Mouse (Mus musculus) CH12.LX (cell line): ENCODE results near the gene Fyb. TPM values are rescaled to one million over a fixed set of nuclear protein-coding genes. Genes with fewer than 3 reads are reported as not detected.

Experiments
- DNase-seq: peaks from one replicate; pipeline ENCODE4 v3.0.0-alpha.2; 2013; ENCODE audit errors: extremely low read depth
- H3K27ac ChIP-seq: 2 replicates; pipeline ENCODE4 v1.5.1; 2012; ENCODE audit warnings: low read depth, mild to moderate bottlenecking, control low read depth, moderate library complexity; ENCODE audit not compliant: insufficient read depth
- H3K27me3 ChIP-seq: replicated peaks from 2 replicates; pipeline ENCODE3; 2012; ENCODE audit warnings: inconsistent platforms
- H3K36me3 ChIP-seq, 2 experiments: replicated peaks in 1 of 2; 2 replicates each; pipeline versions ENCODE3 to v1.6.1; 2012; ENCODE audit warnings: inconsistent platforms in 1 of 2, low read length in 1 of 2, mild to moderate bottlenecking in 1 of 2, mixed read lengths in 1 of 2, moderate library complexity in 1 of 2; ENCODE audit not compliant: control insufficient read depth in 1 of 2, insufficient read depth in 1 of 2
- H3K4me1 ChIP-seq, 2 experiments: 2 replicates each; pipeline ENCODE4 v1.6.1; 2012; ENCODE audit warnings: inconsistent platforms in 1 of 2, moderate library complexity in 1 of 2; ENCODE audit not compliant: insufficient read depth in 2 of 2, control insufficient read depth in 1 of 2
- H3K4me2 ChIP-seq: 2 replicates; pipeline ENCODE4 v1.6.1; 2012; ENCODE audit warnings: low read depth, mild to moderate bottlenecking, control low read depth; ENCODE audit not compliant: poor library complexity, insufficient read depth, severe bottlenecking
- H3K4me3 ChIP-seq, 3 experiments: fragments of 150-350 bp in 1 of 3; sonication (generic) in 1 of 3; replicated peaks in 1 of 3; 2 replicates each; pipeline versions ENCODE3 to v1.5.1; 2011 to 2012; ENCODE audit warnings: low read depth in 2 of 3, low read length in 2 of 3, mild to moderate bottlenecking in 2 of 3, moderate library complexity in 2 of 3, control low read depth in 1 of 3, improper control_type of control experiment in 1 of 3, inconsistent platforms in 1 of 3, mixed read lengths in 1 of 3; ENCODE audit not compliant: poor library complexity in 1 of 3
- H3K79me2 ChIP-seq: replicated peaks from 2 replicates; pipeline ENCODE4 v1.6.1; 2012; ENCODE audit warnings: mild to moderate bottlenecking, moderate library complexity; ENCODE audit not compliant: control insufficient read depth, poor library complexity, insufficient read depth, severe bottlenecking; ENCODE audit errors: extremely low read depth
- H3K9ac ChIP-seq: 2 replicates; pipeline ENCODE4 v1.6.1; 2012; ENCODE audit warnings: low read depth, mild to moderate bottlenecking, control low read depth, moderate library complexity; ENCODE audit not compliant: insufficient read depth
- H3K9me3 ChIP-seq: replicated peaks from 2 replicates; pipeline ENCODE3; 2012; ENCODE audit warnings: low read length, inconsistent platforms, mixed read lengths
- BHLHE40 ChIP-seq: IDR thresholded peaks from 2 replicates; pipeline ENCODE4 v1.6.1; 2011; ENCODE audit warnings: mild to moderate bottlenecking, low read depth, low read length, improper control_type of control experiment
- CTCF ChIP-seq, 2 experiments: IDR thresholded peaks in 1 of 2; conservative IDR thresholded peaks in 1 of 2; 2 replicates each; pipeline ENCODE4 v1.5.1; 2011 to 2012; ENCODE audit warnings: low read depth in 2 of 2, low read length in 2 of 2, improper control_type of control experiment in 1 of 2, inconsistent platforms in 1 of 2, mild to moderate bottlenecking in 1 of 2, moderate library complexity in 1 of 2
- ELF1 ChIP-seq: IDR thresholded peaks from 2 replicates; pipeline ENCODE4 v1.6.1; 2014; ENCODE audit warnings: low read depth, mild to moderate bottlenecking, inconsistent platforms, low read length, improper control_type of control experiment
- GABPA ChIP-seq: IDR thresholded peaks from 2 replicates; pipeline ENCODE4 v1.6.1; 2012; ENCODE audit warnings: low read depth, low read length, improper control_type of control experiment, inconsistent platforms; ENCODE audit not compliant: insufficient replicate concordance
- HCFC1 ChIP-seq: IDR thresholded peaks from 2 replicates; pipeline ENCODE4 v1.6.1; 2012; ENCODE audit warnings: low read depth, mild to moderate bottlenecking, inconsistent platforms, low read length, improper control_type of control experiment
- IRF4 ChIP-seq: IDR thresholded peaks from 2 replicates; pipeline ENCODE4 v1.6.1; 2014; ENCODE audit warnings: low read depth, mild to moderate bottlenecking, inconsistent platforms, low read length, improper control_type of control experiment
- JUND ChIP-seq: conservative IDR thresholded peaks from 2 replicates; pipeline ENCODE4 v1.6.1; 2011; ENCODE audit warnings: low read depth, low read length, improper control_type of control experiment
- MEF2A ChIP-seq: IDR thresholded peaks from 2 replicates; pipeline ENCODE4 v1.6.1; 2014; ENCODE audit warnings: low read depth, mild to moderate bottlenecking, inconsistent platforms, low read length, improper control_type of control experiment, borderline replicate concordance
- MYC ChIP-seq: IDR thresholded peaks from 2 replicates; pipeline ENCODE4 v1.6.1; 2011; ENCODE audit warnings: low read depth, mild to moderate bottlenecking, improper control_type of control experiment, low read length
- NELFE ChIP-seq: IDR thresholded peaks from 2 replicates; pipeline ENCODE4 v1.6.1; 2011; ENCODE audit warnings: low read depth, low read length, improper control_type of control experiment
- PAX5 ChIP-seq: IDR thresholded peaks from 2 replicates; pipeline ENCODE4 v1.6.1; 2012; ENCODE audit warnings: low read length, inconsistent platforms, mixed read lengths
- POLR2A ChIP-seq: IDR thresholded peaks from 2 replicates; pipeline ENCODE4 v1.6.1; 2011; ENCODE audit warnings: low read depth, mild to moderate bottlenecking, improper control_type of control experiment, low read length
- POLR2AphosphoS2 ChIP-seq: IDR thresholded peaks from 2 replicates; pipeline ENCODE4 v1.6.1; 2011; ENCODE audit warnings: low read depth, low read length, improper control_type of control experiment
- RCOR1 ChIP-seq: conservative IDR thresholded peaks from 2 replicates; pipeline ENCODE4 v1.6.1; 2012; ENCODE audit warnings: low read depth, mild to moderate bottlenecking, inconsistent platforms, low read length, improper control_type of control experiment
- SMC3 ChIP-seq: IDR thresholded peaks from 2 replicates; pipeline ENCODE4 v1.6.1; 2011; ENCODE audit warnings: low read depth, low read length, improper control_type of control experiment
- TBP ChIP-seq: conservative IDR thresholded peaks from 2 replicates; pipeline ENCODE4 v1.6.1; 2011; ENCODE audit warnings: low read depth, low read length, improper control_type of control experiment
- TCF12 ChIP-seq: IDR thresholded peaks from 2 replicates; pipeline ENCODE4 v1.6.1; 2014; ENCODE audit warnings: low read depth, mild to moderate bottlenecking, inconsistent platforms, low read length, improper control_type of control experiment
- UBTF ChIP-seq: IDR thresholded peaks from 2 replicates; pipeline ENCODE4 v1.6.1; 2012; ENCODE audit warnings: low read depth, mild to moderate bottlenecking, inconsistent platforms, low read length, improper control_type of control experiment, moderate library complexity
- USF2 ChIP-seq: conservative IDR thresholded peaks from 2 replicates; pipeline ENCODE4 v1.6.1; 2011; ENCODE audit warnings: low read depth, low read length, improper control_type of control experiment
- ZC3H11A ChIP-seq: IDR thresholded peaks from 2 replicates; pipeline ENCODE4 v1.6.1; 2012; ENCODE audit warnings: low read depth, mild to moderate bottlenecking, inconsistent platforms, low read length, improper control_type of control experiment
- ZKSCAN1 ChIP-seq: IDR thresholded peaks from 2 replicates; pipeline ENCODE4 v1.6.1; 2012; ENCODE audit warnings: low read depth, inconsistent platforms, low read length, improper control_type of control experiment, borderline replicate concordance
- dilution Hi-C: fragments of 300-500 bp; cut with MboI; formaldehyde crosslinking; loops from 2 replicates; pipeline ENCODE4 v1.14.3; 2020; ENCODE audit warnings: low sequenced_read_pairs; ENCODE audit not compliant: extremely low pct_unique_long_range_greater_than_20kb, extremely low pct_ligation_motif_present
- in situ Hi-C: fragments of 300-500 bp; cut with MboI; formaldehyde crosslinking; loops from 3 replicates; pipeline ENCODE4 v1.14.3; 2019; ENCODE audit warnings: low sequenced_read_pairs, low pct_ligation_motif_present, low pct_unique_long_range_greater_than_20kb, mixed read lengths
- polyA plus RNA-seq: library from polyadenylated mRNA; unstranded; fragments of >175 nt; gene quantifications from 2 replicates; pipeline ENCODE4 v1.2.1, GENCODE M21; 2012; ENCODE audit warnings: low read depth; ENCODE audit not compliant: insufficient read length
- total RNA-seq, 2 experiments: library from RNA; depleted of rRNA; stranded (reverse); fragments of 300-350 nt in 1 of 2; fragments of >200 nt in 1 of 2; gene quantifications; 2 replicates each; pipeline ENCODE4 v1.2.3; 2012 to 2014

Fyb gene
- total and polyA plus RNA-seq, 3 experiments: 17.6 to 60.1 (median 32.2) TPM

DNA sequence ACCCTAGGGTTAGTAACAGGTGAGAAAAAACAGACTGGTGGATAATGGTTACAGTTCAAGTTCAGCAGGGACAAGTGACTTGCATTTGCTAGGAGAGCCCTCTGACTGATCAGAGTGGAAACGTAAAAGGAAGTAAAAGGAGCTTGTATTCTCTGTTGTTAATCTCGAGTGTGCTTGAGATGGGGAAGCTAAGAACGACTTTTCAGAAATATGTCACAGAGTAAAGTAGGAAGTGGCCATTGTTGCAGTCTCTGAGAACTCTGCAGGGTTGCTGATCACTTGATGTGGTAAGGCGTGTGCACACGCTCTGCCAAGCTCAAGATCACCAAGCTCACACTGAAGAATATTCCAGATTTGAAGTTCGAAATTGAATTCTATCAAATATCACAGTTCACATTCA is 78.7 kb downstream of the Fyb start:
- in situ Hi-C loops (loop anchor here (25.0 kb wide), 1 partner anchor 364 kb away; no protein-coding TSS in a partner anchor), dilution Hi-C loops (no loop called here)
- no peak for DNase-seq
- no peaks in the 10 kb centered on the region for H3K36me3 ChIP-seq
- no peak overlapping the region for H3K4me3 ChIP-seq
- peaks cover 0 to 5% of the 10 kb centered on the region in 2 experiments; a peak in 1 of 4 replicates for H3K4me1 ChIP-seq
- no peak overlapping the region for H3K4me2 ChIP-seq
- TF ChIP-seq JUND (no peak), SMC3 (no peak), TCF12 (no peak), HCFC1 (no peak), USF2 (no peak), IRF4 (no peak), POLR2AphosphoS2 (no peak), CTCF (conservative IDR thresholded peaks at IDR 0.05 in 1 of 2, IDR thresholded peaks at IDR 0.05 in 1 of 2; ENCODE audit: low read depth in 2 of 2, low read length in 2 of 2) (no peak), TBP (no peak), UBTF (no peak), GABPA (no peak), POLR2A (no peak), BHLHE40 (no peak), NELFE (no peak)
- H3K9ac ChIP-seq: no peak overlapping the region
- H3K27ac ChIP-seq: no peak overlapping the region
- no peaks in the 10 kb centered on the region for H3K27me3 ChIP-seq
- H3K9me3 ChIP-seq: no peaks in the 10 kb centered on the region
- no peaks in the 10 kb centered on the region for H3K79me2 ChIP-seq

DNA sequence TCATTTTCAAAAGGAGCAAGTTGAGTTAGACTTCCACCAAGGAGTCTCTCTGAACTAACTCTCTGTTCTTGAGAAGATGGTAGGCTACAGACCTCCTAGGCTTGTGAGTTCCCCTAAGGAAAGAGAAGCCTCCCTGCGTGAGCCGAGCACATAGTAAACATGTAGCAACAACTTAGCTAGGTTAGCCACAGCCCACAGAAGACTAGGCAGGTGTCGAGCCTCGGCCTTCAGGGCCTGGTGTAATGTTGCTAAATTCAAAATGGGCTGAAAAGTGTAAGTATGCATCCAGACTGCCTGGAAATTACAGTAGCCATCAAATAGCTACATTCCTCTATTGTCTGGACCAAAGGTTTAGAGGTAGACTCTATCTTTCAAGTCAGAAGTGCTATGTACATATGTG is 79.3 kb downstream of the Fyb start:
- in situ Hi-C loops: loop anchor here (25.0 kb wide), 1 partner anchor 365 kb away; no protein-coding TSS in a partner anchor
- dilution Hi-C loops: no loop called here
- H3K4me3 ChIP-seq: no peak overlapping the region

More for the DNA sequence above, 79.3 kb downstream of the Fyb start:
- Histone ChIP-seq H3K4me1 (peaks cover 0 to 5% of the 10 kb centered on the region in 2 experiments; a peak in 1 of 4 replicates), H3K9ac (no peak overlapping the region), H3K27ac (no peak overlapping the region), H3K4me2 (no peak overlapping the region), H3K36me3 (no peaks in the 10 kb centered on the region), H3K9me3 (no peaks in the 10 kb centered on the region), H3K79me2 (no peaks in the 10 kb centered on the region), H3K27me3 (no peaks in the 10 kb centered on the region)
- DNase-seq: no peak
- TF ChIP-seq MEF2A (no peak), ELF1 (no peak), ZC3H11A (no peak), MYC (no peak), PAX5 (no peak), UBTF (no peak), RCOR1 (no peak), HCFC1 (no peak), TCF12 (no peak), ZKSCAN1 (no peak)
